Mouse (Mus musculus) cortical plate, adult 2 months (tissue): ENCODE results near the gene Pdzrn4. TPM values are rescaled to one million over a fixed set of nuclear protein-coding genes. Genes with fewer than 3 reads are reported as not detected.
"Not testable (repeated sequence)": the region's sequence is repeated elsewhere in the genome, so short reads cannot be mapped to it uniquely, and the experiment has no call there.

Experiments used
- H3K27ac ChIP-seq: fragments of 200-500 bp; 2 replicates; pipeline ENCODE4 v1.5.1; 2012; ENCODE audit warnings: low read length, control low read depth, inconsistent platforms; ENCODE audit not compliant: insufficient read depth
- H3K4me1 ChIP-seq: fragments of 200-500 bp; 2 replicates; pipeline ENCODE4 v1.6.1; 2011; ENCODE audit warnings: low read length; ENCODE audit not compliant: control insufficient read depth, insufficient read depth
- H3K4me3 ChIP-seq: fragments of 200-500 bp; 2 replicates; pipeline ENCODE4 v1.5.1; 2011; ENCODE audit warnings: mild to moderate bottlenecking, low read length, control low read depth; ENCODE audit not compliant: insufficient read depth
- CTCF ChIP-seq: fragments of 200-500 bp; IDR thresholded peaks from 2 replicates; pipeline ENCODE4 v1.5.1; 2011; ENCODE audit warnings: mild to moderate bottlenecking, control low read depth, low read length; ENCODE audit not compliant: insufficient read depth; ENCODE audit errors: extremely low read depth
- POLR2A ChIP-seq: fragments of 200-500 bp; IDR thresholded peaks from 2 replicates; pipeline ENCODE4 v1.6.1; 2011; ENCODE audit warnings: mild to moderate bottlenecking, low read length, control low read depth; ENCODE audit not compliant: insufficient read depth; ENCODE audit errors: extremely low read depth
- polyA plus RNA-seq: library from polyadenylated mRNA; depleted of rRNA; stranded (reverse); fragments of >200 nt; gene quantifications from 2 replicates; pipeline ENCODE4 v1.2.3, GENCODE M21; 2012; rRNA removed

Gene Pdzrn4
- polyA plus RNA-seq: 4.2 and 4.6 TPM in 2 replicates

DNA sequence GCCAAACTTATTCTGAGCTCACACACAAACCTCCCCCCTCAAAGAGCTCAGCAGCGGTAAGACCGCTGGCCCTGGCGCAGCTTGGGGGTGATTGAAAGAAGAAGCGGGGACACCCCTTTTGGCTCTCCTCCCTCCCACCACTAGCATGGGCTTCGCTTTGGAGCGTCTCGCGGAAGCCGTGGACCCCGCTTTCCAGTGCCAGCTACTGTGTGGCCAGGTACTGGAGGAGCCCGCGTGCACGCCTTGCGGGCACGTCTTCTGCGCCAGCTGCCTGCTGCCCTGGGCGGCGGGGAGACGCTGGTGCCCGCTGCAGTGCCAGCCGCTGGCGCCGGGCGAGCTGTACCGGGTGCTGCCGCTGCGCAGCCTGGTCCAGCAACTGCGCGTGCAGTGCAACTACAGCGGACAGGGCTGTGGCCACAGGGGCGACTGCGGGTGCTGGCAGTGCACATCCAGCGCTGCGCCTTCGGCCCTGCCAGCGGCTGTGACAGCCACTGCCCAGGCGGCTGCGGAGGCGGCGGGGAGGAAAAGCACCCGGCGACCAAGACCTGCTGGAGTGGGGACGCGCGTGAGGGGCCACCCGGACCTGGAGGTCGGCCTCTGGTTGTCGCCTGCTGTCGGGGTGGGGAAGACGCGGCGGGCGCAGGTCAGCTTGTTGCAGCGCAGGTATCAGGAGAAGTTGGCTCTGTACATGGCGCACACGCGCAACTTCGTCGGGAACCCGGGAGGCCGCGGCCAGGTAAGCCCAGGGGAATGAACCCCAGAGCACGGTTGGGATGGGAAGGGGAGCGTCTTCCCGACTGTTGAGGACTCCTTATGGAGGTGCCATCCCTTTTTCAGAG, at the start of gene Pdzrn4:
Gene Pdzrn4, plus strand, starts transcription at position 112 of the 839 bp plus-strand sequence.
- Histone ChIP-seq H3K4me3 (peak within 1 kb of the TSS; percentile 87), H3K4me1 (no peaks in the 10 kb centered on the region), H3K27ac (peak within 1 kb of the TSS; percentile 78; the same call in 1 of the 2 replicates)
- TF ChIP-seq POLR2A (no peak), CTCF (no peak)

DNA sequence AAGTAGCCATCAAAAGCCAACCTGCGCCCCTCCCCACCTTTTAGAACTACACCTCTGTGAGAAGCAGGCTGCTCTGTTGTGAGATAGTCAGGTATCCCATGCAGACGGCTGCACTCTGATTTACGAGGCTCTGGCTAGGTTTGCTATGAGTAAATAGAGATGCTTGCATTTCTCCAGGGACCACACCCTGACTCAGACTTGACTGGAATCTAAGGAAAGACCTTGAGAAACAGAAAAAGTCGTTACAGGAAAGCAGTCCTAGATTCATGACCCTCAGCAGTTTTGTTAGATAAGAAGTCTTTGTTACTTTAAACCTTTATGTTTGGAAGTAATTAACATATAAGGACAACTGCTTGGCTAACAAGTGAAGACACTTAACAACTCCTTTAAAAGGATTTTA, 49.3 kb upstream of the Pdzrn4 start:
- Histone ChIP-seq H3K4me1 (peaks cover 1% of the 10 kb centered on the region; the same call in 1 of the 2 replicates), H3K4me3 (no peak overlapping the region), H3K27ac (no peak overlapping the region)
- TF ChIP-seq POLR2A (no peak), CTCF (no peak)

DNA sequence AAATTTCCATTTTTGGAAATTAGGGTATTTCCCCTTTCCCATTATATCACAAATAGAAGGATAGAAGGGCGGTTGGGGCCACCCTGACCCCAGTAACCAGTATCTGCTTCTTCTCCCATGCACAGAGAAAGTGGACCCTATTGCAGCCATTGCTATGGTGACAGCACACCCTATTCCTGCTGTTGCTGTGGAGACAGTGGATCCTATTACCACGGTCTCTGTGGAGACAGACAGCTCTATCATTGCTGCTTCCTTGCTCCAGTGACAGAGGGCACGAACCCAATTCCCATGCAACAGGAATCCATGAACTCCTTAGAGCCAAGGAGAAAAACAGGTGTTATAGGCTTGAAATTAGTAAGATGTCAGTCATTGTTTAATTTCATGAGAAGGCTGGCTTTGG, 48.8 kb upstream of the Pdzrn4 start:
- peaks cover 1% of the 10 kb centered on the region; the same call in 1 of the 2 replicates for H3K4me1 ChIP-seq
- H3K4me3 ChIP-seq: no peak overlapping the region
- no peak overlapping the region for H3K27ac ChIP-seq
- TF ChIP-seq POLR2A: no peak
- no peak for TF ChIP-seq CTCF

DNA sequence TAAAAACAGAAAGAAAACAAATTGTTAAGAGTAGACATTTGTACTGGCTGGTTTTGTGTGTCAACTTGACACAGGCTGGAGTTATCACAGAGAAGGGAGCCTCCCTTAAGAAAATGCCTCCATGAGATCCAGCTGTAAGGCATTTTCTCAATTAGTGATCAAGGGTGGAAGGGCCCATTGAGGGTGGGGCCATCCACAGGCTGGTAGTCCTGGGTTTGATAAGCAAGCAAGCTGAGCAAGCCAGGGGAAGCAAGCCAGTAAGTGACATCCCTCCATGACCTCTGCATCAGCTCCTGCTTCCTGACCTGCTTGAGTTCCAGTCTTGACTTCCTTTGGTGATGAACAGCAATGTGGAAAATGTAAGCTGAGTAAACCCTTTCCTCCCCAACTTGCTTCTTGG, 48.2 kb upstream of the Pdzrn4 start:
- not testable (repeated sequence) for H3K4me1 ChIP-seq, H3K27ac ChIP-seq, H3K4me3 ChIP-seq

DNA sequence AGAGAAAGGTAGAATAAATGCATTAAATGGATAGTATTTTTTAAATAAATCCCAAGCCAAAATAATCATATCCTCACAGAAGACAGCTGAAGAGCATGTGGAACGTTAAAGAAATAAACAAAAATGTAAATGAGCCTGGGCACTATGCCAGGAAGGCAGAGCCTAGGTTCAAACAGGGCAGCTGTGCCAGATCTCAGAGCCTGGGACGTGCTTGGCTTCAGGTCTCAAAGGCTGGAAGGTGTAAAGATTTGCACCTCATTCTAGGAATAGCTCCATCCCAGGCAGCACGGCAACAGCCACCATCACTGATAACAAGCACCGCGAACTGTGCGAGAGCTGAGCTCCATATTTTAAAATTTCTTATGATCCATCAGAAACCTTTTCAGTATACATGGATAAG, 32.5 kb upstream of the Pdzrn4 start:
- Histone ChIP-seq H3K4me3 (no peak overlapping the region), H3K27ac (no peak overlapping the region), H3K4me1 (no peaks in the 10 kb centered on the region)
- TF ChIP-seq CTCF (no peak), POLR2A (no peak)

DNA sequence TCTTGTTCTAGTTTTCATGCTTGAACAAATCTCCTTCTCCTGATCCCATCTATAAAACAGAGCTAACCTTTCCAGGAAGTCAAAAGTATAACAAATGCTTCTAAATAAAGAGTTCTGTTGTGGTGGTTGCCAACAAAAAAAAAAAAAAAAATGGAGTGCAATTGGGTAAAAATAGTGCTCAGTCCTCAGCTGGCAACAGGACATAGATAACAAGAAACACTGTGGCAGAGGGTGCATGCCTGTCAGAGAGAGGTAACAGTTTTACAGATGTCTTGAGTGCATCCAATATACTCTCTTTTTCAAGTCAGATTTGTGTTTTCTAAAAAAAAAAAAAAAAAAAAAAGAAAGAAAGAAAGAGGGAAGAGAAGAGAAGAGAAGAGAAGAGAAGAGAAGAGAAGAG, 32.1 kb upstream of the Pdzrn4 start:
- no peak overlapping the region for H3K4me3 ChIP-seq
- no peak overlapping the region for H3K27ac ChIP-seq
- TF ChIP-seq POLR2A: no peak
- no peak for TF ChIP-seq CTCF
- H3K4me1 ChIP-seq: no peaks in the 10 kb centered on the region

DNA sequence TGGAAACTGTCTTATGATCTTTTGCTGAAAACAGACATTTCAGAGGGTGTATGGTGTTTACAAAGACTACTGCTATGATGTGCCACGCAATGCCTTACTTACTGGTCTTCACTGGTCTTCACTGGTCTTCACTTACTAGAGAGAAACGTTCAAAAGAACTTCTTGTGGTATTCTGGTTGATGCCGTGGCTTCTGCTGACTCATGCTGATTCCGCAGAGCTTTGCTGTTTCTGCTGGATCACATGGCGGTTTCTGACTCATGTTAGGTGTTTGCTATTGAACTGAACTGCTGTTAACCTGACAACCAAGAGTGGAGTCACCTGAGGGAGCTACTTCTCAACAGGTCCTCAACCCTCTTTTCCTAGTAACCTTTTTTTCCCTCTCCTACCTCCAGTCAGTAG, 1.9 kb upstream of the Pdzrn4 start:
- Histone ChIP-seq H3K27ac (no peak overlapping the region), H3K4me1 (no peaks in the 10 kb centered on the region), H3K4me3 (no peak overlapping the region)
- TF ChIP-seq CTCF: no peak
- no peak for TF ChIP-seq POLR2A

- Histone ChIP-seq H3K27ac (no peak overlapping the region), H3K4me3 (peak overlapping the region; percentile 87; the same call in 1 of the 2 replicates), H3K4me1 (no peaks in the 10 kb centered on the region)
- no peak for TF ChIP-seq CTCF
- no peak for TF ChIP-seq POLR2A
Measured at GRCm38 (mm10) chr15:92398747-92399146, 2.1 kb downstream of the Pdzrn4 start.

DNA sequence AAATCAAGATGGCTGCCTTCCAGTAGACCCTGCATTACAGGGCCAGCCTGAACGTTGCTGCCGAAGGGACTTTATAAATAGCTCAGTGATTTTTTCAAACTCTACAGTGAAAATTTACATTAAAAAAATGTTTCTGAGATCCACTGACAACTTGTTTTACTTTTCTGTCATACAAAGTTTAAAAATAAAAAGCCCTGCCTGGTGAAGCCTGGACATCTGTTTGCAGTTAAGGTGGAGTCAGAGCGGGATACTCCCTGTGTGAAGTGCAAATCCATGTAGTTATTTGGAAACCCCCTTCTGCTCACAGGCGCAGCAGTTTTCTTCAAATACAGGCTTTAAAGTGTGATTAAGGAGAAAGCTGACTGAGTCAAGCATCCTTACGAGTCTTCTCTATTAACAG, 2.6 kb downstream of the Pdzrn4 start:
- TF ChIP-seq CTCF: no peak
- no peak for TF ChIP-seq POLR2A
- H3K4me3 ChIP-seq: no peak overlapping the region
- no peaks in the 10 kb centered on the region for H3K4me1 ChIP-seq
- no peak overlapping the region for H3K27ac ChIP-seq

DNA sequence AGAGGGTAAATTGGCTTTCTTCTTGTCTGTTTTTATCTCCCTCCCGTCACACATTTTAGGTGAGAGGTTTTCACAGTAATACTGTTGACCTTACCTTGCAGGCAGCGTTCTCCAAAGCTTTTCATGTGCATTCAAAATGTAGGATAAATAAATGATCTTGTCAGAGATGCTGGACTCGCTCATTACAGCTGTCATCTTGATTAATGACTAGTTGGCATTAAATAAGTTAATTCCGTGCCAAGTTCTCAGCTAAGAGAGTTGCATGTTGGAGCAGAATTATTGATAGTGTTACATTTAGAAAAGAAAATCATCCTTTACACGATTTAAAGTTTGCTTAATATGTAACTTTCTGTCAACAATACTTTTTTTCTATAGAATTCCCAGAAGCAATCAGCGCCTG, 4.9 kb downstream of the Pdzrn4 start:
- no peaks in the 10 kb centered on the region for H3K4me1 ChIP-seq
- TF ChIP-seq POLR2A (no peak), CTCF (no peak)
- H3K27ac ChIP-seq: no peak overlapping the region
- no peak overlapping the region for H3K4me3 ChIP-seq

DNA sequence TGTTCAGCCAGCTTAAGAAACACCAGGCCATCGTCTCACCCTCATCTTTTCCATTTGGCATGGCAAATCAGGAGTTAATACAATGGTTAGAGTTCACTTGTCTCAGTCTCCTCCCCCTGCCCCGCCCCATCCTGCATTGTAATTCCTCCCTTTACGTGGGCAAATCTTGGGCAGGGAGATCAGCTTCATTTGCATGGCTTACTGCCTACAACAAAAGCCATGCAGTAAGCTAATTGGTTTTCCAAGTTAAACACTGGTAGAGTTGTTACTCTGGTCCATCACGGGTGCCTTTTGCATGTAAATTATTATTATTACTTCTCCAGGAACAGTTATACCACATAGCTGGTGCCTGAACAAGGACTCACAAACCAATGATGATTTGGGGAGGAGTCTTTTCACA, 18.6 kb downstream of the Pdzrn4 start:
- no peak for TF ChIP-seq CTCF
- TF ChIP-seq POLR2A: no peak
- Histone ChIP-seq H3K27ac (no peak overlapping the region), H3K4me3 (no peak overlapping the region), H3K4me1 (0 out of 2 replicates have a peak, but pooled peaks cover 1% of the 10 kb centered on the region)
